Mouse (Mus musculus): ENCODE measurements around the gene Elfn2. TPM values are rescaled to one million over a fixed set of nuclear protein-coding genes. Genes with fewer than 3 reads are reported as not detected.

The Elfn2 gene
- polyA plus RNA-seq, 1 experiment from 2014 or later: 10.6 TPM

- H3K36me3 ChIP-seq: no peaks in the 10 kb centered on the region
- no peaks in the 10 kb centered on the region for H3K9me3 ChIP-seq (replicated peaks)
- no peak overlapping the region for H3K4me2 ChIP-seq
- H3K4me3 ChIP-seq (replicated peaks): no peak overlapping the region
- ATAC-seq (ENCODE audit: low FRiP score): no peak
- H3K27ac ChIP-seq (replicated peaks): no peak overlapping the region
- H3K9ac ChIP-seq (replicated peaks): no peak overlapping the region
- 72% methylated on average over 3 of the region's 3 CpGs for WGBS
- no peaks in the 10 kb centered on the region; the same call in 1 of the 2 replicates for H3K27me3 ChIP-seq (replicated peaks)
- peaks cover 19% of the 10 kb centered on the region for H3K4me1 ChIP-seq
Observed at GRCm38 (mm10) chr15:78699513-78699912, 19.1 kb downstream of the Elfn2 start.

- ATAC-seq (ENCODE audit: low FRiP score): no peak
Observed at GRCm38 (mm10) chr15:78698491-78699135, 20.0 kb downstream of the Elfn2 start.

GRCm38 (mm10) chr15:78698084-78698483 lies 20.5 kb downstream of the Elfn2 start:
- ATAC-seq (ENCODE audit: low FRiP score): no peak
- 22% methylated on average over 5 of the region's 5 CpGs for WGBS
- no peak overlapping the region for H3K27ac ChIP-seq (replicated peaks)

More at GRCm38 (mm10) chr15:78698491-78699135, 20.0 kb downstream of the Elfn2 start:
- H3K9me3 ChIP-seq (replicated peaks): no peaks in the 10 kb centered on the region
- no peak overlapping the region for H3K9ac ChIP-seq (replicated peaks)
- H3K4me2 ChIP-seq: no peak overlapping the region
- H3K4me1 ChIP-seq: peaks cover 13% of the 10 kb centered on the region
- H3K27ac ChIP-seq (replicated peaks): no peak overlapping the region
- WGBS: 71% methylated on average over 13 of the region's 13 CpGs
- H3K27me3 ChIP-seq (replicated peaks): no peaks in the 10 kb centered on the region; the same call in 1 of the 2 replicates
- H3K4me3 ChIP-seq (replicated peaks): no peak overlapping the region
- H3K36me3 ChIP-seq: no peaks in the 10 kb centered on the region

GRCm38 (mm10) chr15:78695745-78696144 lies 22.8 kb downstream of the Elfn2 start:
- Histone ChIP-seq H3K4me3 (replicated peaks) (no peak overlapping the region), H3K27me3 (replicated peaks) (peaks cover 2% of the 10 kb centered on the region; the same call in 1 of the 2 replicates), H3K36me3 (no peaks in the 10 kb centered on the region), H3K4me2 (no peak overlapping the region), H3K9ac (replicated peaks) (no peak overlapping the region), H3K9me3 (replicated peaks) (no peaks in the 10 kb centered on the region), H3K27ac (replicated peaks) (no peak overlapping the region), H3K4me1 (peaks cover 24% of the 10 kb centered on the region)
- no peak for ATAC-seq (ENCODE audit: low FRiP score)
- 12% methylated on average over 5 of the region's 5 CpGs for WGBS

More at GRCm38 (mm10) chr15:78698084-78698483, 20.5 kb downstream of the Elfn2 start:
- no peak overlapping the region for H3K4me3 ChIP-seq (replicated peaks)
- no peaks in the 10 kb centered on the region for H3K9me3 ChIP-seq (replicated peaks)
- H3K4me1 ChIP-seq: peaks cover 13% of the 10 kb centered on the region
- H3K27me3 ChIP-seq (replicated peaks): no peaks in the 10 kb centered on the region; the same call in 1 of the 2 replicates
- H3K4me2 ChIP-seq: no peak overlapping the region
- no peak overlapping the region for H3K9ac ChIP-seq (replicated peaks)
- H3K36me3 ChIP-seq: no peaks in the 10 kb centered on the region

- Histone ChIP-seq H3K9ac (replicated peaks) (no peak overlapping the region), H3K36me3 (no peaks in the 10 kb centered on the region), H3K27ac (replicated peaks) (no peak overlapping the region), H3K4me2 (no peak overlapping the region), H3K27me3 (replicated peaks) (peaks cover 2% of the 10 kb centered on the region; the same call in 1 of the 2 replicates), H3K9me3 (replicated peaks) (no peaks in the 10 kb centered on the region), H3K4me1 (peaks cover 24% of the 10 kb centered on the region), H3K4me3 (replicated peaks) (no peak overlapping the region)
- ATAC-seq (ENCODE audit: low FRiP score): no peak
- 56% methylated on average over 8 of the region's 8 CpGs for WGBS
Observed at GRCm38 (mm10) chr15:78692505-78692904, 26.1 kb downstream of the Elfn2 start.

GRCm38 (mm10) chr15:78690716-78691115 lies 27.9 kb downstream of the Elfn2 start:
- H3K27me3 ChIP-seq (replicated peaks): peaks cover 2% of the 10 kb centered on the region; the same call in 1 of the 2 replicates
- no peak overlapping the region for H3K27ac ChIP-seq (replicated peaks)
- H3K4me1 ChIP-seq: peaks cover 32% of the 10 kb centered on the region
- no peaks in the 10 kb centered on the region for H3K36me3 ChIP-seq
- no peak for ATAC-seq (ENCODE audit: low FRiP score)
- 88% methylated on average over 2 of the region's 2 CpGs for WGBS
- H3K4me2 ChIP-seq: no peak overlapping the region
- H3K4me3 ChIP-seq (replicated peaks): no peak overlapping the region
- H3K9ac ChIP-seq (replicated peaks): no peak overlapping the region
- H3K9me3 ChIP-seq (replicated peaks): no peaks in the 10 kb centered on the region

- WGBS: 74% methylated on average over 7 of the region's 7 CpGs
Observed at GRCm38 (mm10) chr15:78686910-78687309, 31.7 kb downstream of the Elfn2 start.

GRCm38 (mm10) chr15:78684111-78684510 lies 34.5 kb downstream of the Elfn2 start:
- Histone ChIP-seq H3K27ac (replicated peaks) (0 out of 2 replicates have a peak overlapping the region, but pooled peaks have one; percentile 51), H3K27me3 (replicated peaks) (no peaks in the 10 kb centered on the region), H3K4me2 (peak overlapping the region; percentile 15; the same call in 1 of the 2 replicates), H3K36me3 (no peaks in the 10 kb centered on the region), H3K4me3 (replicated peaks) (no peak overlapping the region), H3K9me3 (replicated peaks) (no peaks in the 10 kb centered on the region), H3K4me1 (peaks cover 59% of the 10 kb centered on the region), H3K9ac (replicated peaks) (0 out of 2 replicates have a peak overlapping the region, but pooled peaks have one; percentile 36)
- peak; percentile 40 for ATAC-seq (ENCODE audit: low FRiP score)
- 5% methylated on average over 9 of the region's 9 CpGs for WGBS

More at GRCm38 (mm10) chr15:78686910-78687309, 31.7 kb downstream of the Elfn2 start:
- no peaks in the 10 kb centered on the region for H3K9me3 ChIP-seq (replicated peaks)
- H3K4me3 ChIP-seq (replicated peaks): no peak overlapping the region
- 0 out of 2 replicates have a peak, but pooled peaks cover 2% of the 10 kb centered on the region for H3K27me3 ChIP-seq (replicated peaks)
- no peak overlapping the region for H3K4me2 ChIP-seq
- H3K9ac ChIP-seq (replicated peaks): no peak overlapping the region
- H3K27ac ChIP-seq (replicated peaks): no peak overlapping the region
- no peak for ATAC-seq (ENCODE audit: low FRiP score)
- peaks cover 45% of the 10 kb centered on the region for H3K4me1 ChIP-seq
- no peaks in the 10 kb centered on the region for H3K36me3 ChIP-seq

- no peaks in the 10 kb centered on the region for H3K27me3 ChIP-seq (replicated peaks)
- peak overlapping the region; percentile 51 for H3K27ac ChIP-seq (replicated peaks)
- no peak for ATAC-seq (ENCODE audit: low FRiP score)
- H3K4me3 ChIP-seq (replicated peaks): no peak overlapping the region
- no peak overlapping the region for H3K4me2 ChIP-seq
- WGBS: 19% methylated on average over 8 of the region's 8 CpGs
- peak overlapping the region; percentile 36; the same call in 1 of the 2 replicates for H3K9ac ChIP-seq (replicated peaks)
- H3K36me3 ChIP-seq: no peaks in the 10 kb centered on the region
- H3K9me3 ChIP-seq (replicated peaks): no peaks in the 10 kb centered on the region
- peaks cover 56% of the 10 kb centered on the region for H3K4me1 ChIP-seq
Observed at GRCm38 (mm10) chr15:78683474-78683873, 35.1 kb downstream of the Elfn2 start.

GRCm38 (mm10) chr15:78681781-78682180 lies 36.8 kb downstream of the Elfn2 start:
- Histone ChIP-seq H3K4me2 (no peak overlapping the region), H3K27ac (replicated peaks) (no peak overlapping the region), H3K27me3 (replicated peaks) (no peaks in the 10 kb centered on the region), H3K36me3 (no peaks in the 10 kb centered on the region), H3K9ac (replicated peaks) (no peak overlapping the region), H3K9me3 (replicated peaks) (no peaks in the 10 kb centered on the region), H3K4me3 (replicated peaks) (no peak overlapping the region), H3K4me1 (peaks cover 42% of the 10 kb centered on the region)
- ATAC-seq (ENCODE audit: low FRiP score): no peak
- WGBS: 49% methylated on average over 8 of the region's 8 CpGs

GRCm38 (mm10) chr15:78681301-78681700 lies 37.3 kb downstream of the Elfn2 start:
- ATAC-seq (ENCODE audit: low FRiP score): no peak
- H3K4me3 ChIP-seq (replicated peaks): no peak overlapping the region
- H3K4me1 ChIP-seq: peaks cover 42% of the 10 kb centered on the region
- H3K4me2 ChIP-seq: no peak overlapping the region
- no peaks in the 10 kb centered on the region for H3K27me3 ChIP-seq (replicated peaks)
- H3K9me3 ChIP-seq (replicated peaks): no peaks in the 10 kb centered on the region
- WGBS: 69% methylated on average over 8 of the region's 8 CpGs
- H3K36me3 ChIP-seq: no peaks in the 10 kb centered on the region
- no peak overlapping the region for H3K27ac ChIP-seq (replicated peaks)
- H3K9ac ChIP-seq (replicated peaks): no peak overlapping the region

- no peak overlapping the region for H3K4me3 ChIP-seq (replicated peaks)
- no peak overlapping the region for H3K27ac ChIP-seq (replicated peaks)
- WGBS: 58% methylated on average over 22 of the region's 22 CpGs
- H3K9ac ChIP-seq (replicated peaks): 0 out of 2 replicates have a peak overlapping the region, but pooled peaks have one; percentile 6
- no peaks in the 10 kb centered on the region for H3K36me3 ChIP-seq
- ATAC-seq (ENCODE audit: low FRiP score): no peak
- no peak overlapping the region for H3K4me2 ChIP-seq
- H3K9me3 ChIP-seq (replicated peaks): no peaks in the 10 kb centered on the region
- H3K4me1 ChIP-seq: peaks cover 40% of the 10 kb centered on the region
- H3K27me3 ChIP-seq (replicated peaks): no peaks in the 10 kb centered on the region
Observed at GRCm38 (mm10) chr15:78680291-78680690, 38.3 kb downstream of the Elfn2 start.
